Mouse (Mus musculus): ENCODE measurements around the gene Cd27. TPM values are rescaled to one million over a fixed set of nuclear protein-coding genes. Genes with fewer than 3 reads are reported as not detected.

The Cd27 gene
- polyA plus RNA-seq, 1 experiment: 0.23 TPM

DNA sequence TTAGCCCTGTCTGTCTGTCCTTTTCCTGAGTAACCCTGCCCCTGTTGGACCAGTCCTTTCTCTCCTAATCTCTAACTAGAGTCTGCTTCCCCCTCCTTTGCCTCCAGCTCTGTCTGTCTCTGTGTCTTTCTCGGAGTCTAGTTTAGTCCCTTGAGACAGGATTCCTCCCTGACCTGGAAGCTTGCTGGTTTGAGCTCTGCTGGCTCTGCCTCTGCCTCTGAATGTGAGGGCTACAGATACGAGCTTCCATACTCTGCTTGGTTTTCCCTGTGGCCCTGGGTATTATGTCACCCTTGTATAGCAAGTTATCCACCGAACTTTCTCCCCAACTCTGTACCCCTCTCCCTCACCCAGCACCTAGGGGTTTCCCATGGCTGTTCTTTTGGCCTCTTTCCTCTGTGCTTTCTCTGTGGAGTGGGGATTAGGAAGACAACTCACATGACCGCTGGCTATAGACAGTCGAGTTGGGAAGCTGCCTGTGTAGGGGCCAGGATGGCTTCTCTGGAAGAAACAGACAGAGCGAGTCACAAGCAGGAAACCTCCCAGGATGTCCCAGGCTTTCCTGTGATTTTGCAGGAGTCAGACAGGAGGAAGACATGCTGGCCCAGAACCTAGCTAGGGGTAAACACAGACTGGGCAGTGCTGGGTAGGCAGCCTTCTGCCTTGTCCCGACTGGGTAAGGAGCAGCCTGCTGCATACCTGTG, 2.8 kb downstream of the Cd27 start:
- H3K36me3 ChIP-seq (ENCODE audit: control insufficient read depth, insufficient read depth, low read length): no peaks in the 10 kb centered on the region
- no peaks in the 10 kb centered on the region for H3K27me3 ChIP-seq (ENCODE audit: control insufficient read depth, insufficient read depth, low read length)
- peaks cover 8% of the 10 kb centered on the region for H3K4me1 ChIP-seq (ENCODE audit: control insufficient read depth, insufficient read depth, low read length)
- TF ChIP-seq CTCF (IDR thresholded peaks at IDR 0.05; ENCODE audit: control insufficient read depth, insufficient read depth, insufficient replicate concordance, low read depth, low read length) (no peak), POLR2A (IDR thresholded peaks at IDR 0.05; ENCODE audit: control insufficient read depth, low read depth, low read length) (no peak)
- peak overlapping the region; percentile 52 for H3K4me3 ChIP-seq (ENCODE audit: control insufficient read depth, low read depth, low read length)
- H3K27ac ChIP-seq (ENCODE audit: control insufficient read depth, insufficient read depth, low read depth, low read length): peak overlapping the region; percentile 7; the same call in 1 of the 2 replicates

DNA sequence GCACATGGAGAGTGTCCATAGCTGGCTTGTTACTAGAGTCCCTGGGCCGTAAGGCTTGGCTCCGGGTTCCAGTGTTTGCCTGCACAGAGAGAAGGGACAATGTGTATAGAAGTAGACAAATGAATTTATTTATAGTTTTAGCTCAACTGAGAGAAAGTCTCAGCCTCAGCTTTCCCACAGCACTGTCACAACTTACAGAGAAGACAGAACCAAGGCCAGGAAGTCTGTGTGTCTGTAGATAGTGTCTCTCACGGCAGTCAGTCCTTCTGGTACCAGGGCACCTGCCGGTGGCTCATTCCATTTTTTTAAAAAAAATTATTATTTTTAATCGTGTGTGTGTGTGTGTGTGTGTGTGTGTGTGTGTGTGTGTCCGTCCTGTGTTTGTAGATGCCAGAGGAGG, 4.3 kb downstream of the Cd27 start:
- H3K27me3 ChIP-seq (ENCODE audit: control insufficient read depth, insufficient read depth, low read length): no peaks in the 10 kb centered on the region
- peak overlapping the region; percentile 91 for H3K4me3 ChIP-seq (ENCODE audit: control insufficient read depth, low read depth, low read length)
- H3K4me1 ChIP-seq (ENCODE audit: control insufficient read depth, insufficient read depth, low read length): peaks cover 8% of the 10 kb centered on the region
- H3K36me3 ChIP-seq (ENCODE audit: control insufficient read depth, insufficient read depth, low read length): no peaks in the 10 kb centered on the region
- H3K27ac ChIP-seq (ENCODE audit: control insufficient read depth, insufficient read depth, low read depth, low read length): no peak overlapping the region
- no peak for TF ChIP-seq POLR2A (IDR thresholded peaks at IDR 0.05; ENCODE audit: control insufficient read depth, low read depth, low read length)
- no peak for TF ChIP-seq CTCF (IDR thresholded peaks at IDR 0.05; ENCODE audit: control insufficient read depth, insufficient read depth, insufficient replicate concordance, low read depth, low read length)

DNA sequence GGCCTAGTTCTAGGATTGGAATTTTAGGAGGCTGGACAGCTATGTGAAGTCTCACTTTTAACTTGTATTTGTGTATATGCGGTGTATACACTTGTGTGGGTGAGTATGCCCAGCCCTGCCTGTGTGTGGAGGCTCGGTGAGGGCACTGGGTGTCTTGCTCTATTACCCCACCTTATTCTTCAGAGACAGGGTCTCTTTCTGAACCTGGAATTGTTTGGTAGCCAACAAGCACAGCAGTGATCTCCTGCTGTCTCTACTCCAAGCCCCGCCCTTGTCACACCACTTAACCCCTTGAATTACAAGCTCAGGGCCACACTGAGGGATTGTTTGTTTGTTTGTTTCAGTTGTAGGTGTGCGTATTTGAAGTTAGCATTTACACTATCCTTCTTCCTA, 4.8 kb downstream of the Cd27 start:
- peak overlapping the region; percentile 91 for H3K4me3 ChIP-seq (ENCODE audit: control insufficient read depth, low read depth, low read length)
- H3K27me3 ChIP-seq (ENCODE audit: control insufficient read depth, insufficient read depth, low read length): no peaks in the 10 kb centered on the region
- no peak for TF ChIP-seq CTCF (IDR thresholded peaks at IDR 0.05; ENCODE audit: control insufficient read depth, insufficient read depth, insufficient replicate concordance, low read depth, low read length)
- no peak; the same call in 1 of the 2 replicates for TF ChIP-seq POLR2A (IDR thresholded peaks at IDR 0.05; ENCODE audit: control insufficient read depth, low read depth, low read length)
- H3K4me1 ChIP-seq (ENCODE audit: control insufficient read depth, insufficient read depth, low read length): peaks cover 8% of the 10 kb centered on the region
- peak overlapping the region; percentile 91 for H3K27ac ChIP-seq (ENCODE audit: control insufficient read depth, insufficient read depth, low read depth, low read length)
- no peaks in the 10 kb centered on the region for H3K36me3 ChIP-seq (ENCODE audit: control insufficient read depth, insufficient read depth, low read length)

DNA sequence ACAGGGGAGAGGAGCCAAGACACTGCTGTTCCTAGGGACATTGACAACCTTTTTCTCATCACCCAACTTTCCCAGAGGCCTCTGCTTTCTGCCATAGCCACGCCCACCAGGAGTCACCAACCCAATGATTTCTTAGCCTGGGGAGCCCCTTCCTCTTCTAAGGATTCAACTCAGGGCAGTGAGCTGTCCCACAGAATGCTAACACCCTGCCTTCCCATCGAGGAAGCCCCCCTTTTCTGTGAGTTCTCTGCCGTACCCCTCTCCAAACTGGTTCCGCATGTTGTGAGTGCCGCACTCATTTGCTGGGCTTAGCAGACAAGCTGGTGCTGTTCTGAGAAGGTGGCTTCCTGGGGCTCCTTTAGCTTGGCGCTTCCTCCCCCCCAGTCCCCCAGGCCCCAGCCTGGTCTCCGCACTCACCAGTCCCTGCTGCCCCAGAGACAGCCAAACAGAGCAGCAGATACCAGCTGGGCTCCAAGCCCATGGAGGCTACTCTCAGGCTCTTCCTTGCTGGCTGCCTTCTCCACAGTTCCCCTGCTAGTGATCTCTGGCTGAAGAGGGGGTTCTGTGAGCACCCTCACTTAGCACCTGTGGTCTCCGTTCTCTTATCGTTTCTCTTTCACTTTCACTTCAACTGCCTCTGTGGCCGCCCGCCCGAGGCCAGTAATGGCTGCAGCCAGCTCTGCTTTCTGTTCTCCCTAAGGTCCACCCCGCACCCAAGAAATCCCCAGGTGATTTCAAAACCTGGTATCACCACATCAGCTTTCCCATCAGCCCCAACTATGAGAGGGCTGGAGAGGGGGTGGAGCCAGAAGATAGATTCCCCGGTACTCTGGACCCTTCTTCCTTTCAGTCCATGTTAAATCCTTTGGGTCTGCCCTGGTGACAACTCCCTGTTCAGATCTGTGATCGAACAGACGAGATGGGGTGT, 5.4 kb downstream of the Cd27 start, which contains the start of gene Tapbpl:
Gene Tapbpl (minus strand): TSS at position 744 of the 928 bp plus-strand sequence.
- Histone ChIP-seq H3K4me1 (ENCODE audit: control insufficient read depth, insufficient read depth, low read length) (peaks cover 8% of the 10 kb centered on the region), H3K4me3 (ENCODE audit: control insufficient read depth, low read depth, low read length) (peak within 1 kb of the TSS; percentile 91), H3K27me3 (ENCODE audit: control insufficient read depth, insufficient read depth, low read length) (no peaks in the 10 kb centered on the region), H3K27ac (ENCODE audit: control insufficient read depth, insufficient read depth, low read depth, low read length) (peak within 1 kb of the TSS; percentile 91), H3K36me3 (ENCODE audit: control insufficient read depth, insufficient read depth, low read length) (no peaks in the 10 kb centered on the region)
- no peak; the same call in 1 of the 2 replicates for TF ChIP-seq POLR2A (IDR thresholded peaks at IDR 0.05; ENCODE audit: control insufficient read depth, low read depth, low read length)
- TF ChIP-seq CTCF (IDR thresholded peaks at IDR 0.05; ENCODE audit: control insufficient read depth, insufficient read depth, insufficient replicate concordance, low read depth, low read length): no peak

DNA sequence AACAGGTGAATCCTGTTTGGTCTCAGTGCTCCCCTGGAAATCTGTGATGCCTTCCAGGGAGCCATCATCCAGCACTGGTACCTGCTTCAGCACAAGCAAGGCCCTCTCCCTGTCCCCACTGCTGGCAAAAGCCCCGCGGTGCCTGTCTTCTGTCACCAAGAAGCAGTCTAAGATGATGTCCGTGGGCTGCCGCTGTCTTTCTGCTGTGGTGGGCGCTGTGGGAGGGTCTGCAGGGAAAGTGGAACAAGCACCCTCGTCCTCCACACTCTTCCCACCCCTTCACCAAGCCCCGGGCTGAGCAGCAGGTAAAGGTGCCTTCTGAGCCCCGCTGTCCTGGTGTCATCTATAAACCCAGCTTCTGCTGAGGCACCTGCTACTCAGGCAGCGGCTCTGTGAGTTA, 6.2 kb downstream of the Cd27 start:
- Histone ChIP-seq H3K27me3 (ENCODE audit: control insufficient read depth, insufficient read depth, low read length) (no peaks in the 10 kb centered on the region), H3K27ac (ENCODE audit: control insufficient read depth, insufficient read depth, low read depth, low read length) (no peak overlapping the region), H3K4me3 (ENCODE audit: control insufficient read depth, low read depth, low read length) (peak overlapping the region; percentile 91), H3K4me1 (ENCODE audit: control insufficient read depth, insufficient read depth, low read length) (peaks cover 8% of the 10 kb centered on the region), H3K36me3 (ENCODE audit: control insufficient read depth, insufficient read depth, low read length) (no peaks in the 10 kb centered on the region)
- TF ChIP-seq POLR2A (IDR thresholded peaks at IDR 0.05; ENCODE audit: control insufficient read depth, low read depth, low read length) (no peak), CTCF (IDR thresholded peaks at IDR 0.05; ENCODE audit: control insufficient read depth, insufficient read depth, insufficient replicate concordance, low read depth, low read length) (no peak)

DNA sequence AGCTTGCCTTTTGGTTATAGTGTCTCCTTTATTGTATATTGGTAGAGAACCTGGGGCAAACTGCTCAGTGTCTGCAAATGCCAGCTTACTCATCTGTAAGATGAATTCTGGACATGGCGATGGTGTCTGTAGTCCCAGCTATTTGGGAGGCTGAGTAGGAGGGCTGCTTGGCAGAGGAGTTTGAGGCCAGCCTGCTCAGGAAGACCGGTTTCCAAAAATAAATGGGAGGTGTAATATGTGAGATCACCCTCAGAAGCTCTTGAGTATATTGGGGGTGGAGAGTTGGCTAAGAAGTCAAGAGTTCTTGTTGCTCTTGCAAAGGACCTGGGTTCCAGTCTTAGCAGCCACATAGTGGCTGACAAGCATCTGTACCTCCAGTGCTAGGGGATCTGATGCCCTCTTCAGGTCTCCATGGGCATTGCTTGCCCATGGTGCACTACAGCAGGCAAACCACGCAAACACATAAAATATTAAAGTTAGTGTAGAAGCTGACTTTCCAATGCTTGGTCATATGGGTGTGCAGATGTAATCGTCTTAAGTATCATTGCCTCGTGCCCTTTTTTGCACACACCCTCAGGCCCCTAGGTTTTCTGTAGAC, 11.2 kb downstream of the Cd27 start:
- H3K27ac ChIP-seq (ENCODE audit: control insufficient read depth, insufficient read depth, low read depth, low read length): no peak overlapping the region

More for the DNA sequence above, 11.2 kb downstream of the Cd27 start:
- no peaks in the 10 kb centered on the region for H3K27me3 ChIP-seq (ENCODE audit: control insufficient read depth, insufficient read depth, low read length)
- no peaks in the 10 kb centered on the region for H3K4me1 ChIP-seq (ENCODE audit: control insufficient read depth, insufficient read depth, low read length)
- H3K4me3 ChIP-seq (ENCODE audit: control insufficient read depth, low read depth, low read length): no peak overlapping the region
- H3K36me3 ChIP-seq (ENCODE audit: control insufficient read depth, insufficient read depth, low read length): no peaks in the 10 kb centered on the region
- TF ChIP-seq POLR2A (IDR thresholded peaks at IDR 0.05; ENCODE audit: control insufficient read depth, low read depth, low read length) (no peak), CTCF (IDR thresholded peaks at IDR 0.05; ENCODE audit: control insufficient read depth, insufficient read depth, insufficient replicate concordance, low read depth, low read length) (peak; percentile 31; the same call in 1 of the 2 replicates)
